In genomic region chr9:62827939-62828652, GRCm38 (mm10) we compare ENCODE assay signal across 7 mouse cellular contexts. TPM values are rescaled to one million over a fixed set of nuclear protein-coding genes. Genes with fewer than 3 reads are reported as not detected.
A peak's percentile ranks its signal among the peaks of the same experiment; 100 is the strongest.
DNase-seq lines count a peak whose midpoint lies in the region; ATAC-seq and TF ChIP-seq lines count a peak whose summit lies in the region.

No protein-coding gene starts in this region.

- peaks cover 33% of the 10 kb centered on the region for H3K4me1 ChIP-seq in testis, adult 2 months (ENCODE audit: control insufficient read depth, insufficient read depth, low read length)
- peaks cover 11% of the 10 kb centered on the region for H3K4me1 ChIP-seq in heart, embryonic 11.5 days (ENCODE audit: control insufficient read depth, insufficient read depth, low read length)
- H3K4me1 ChIP-seq in limb, embryonic 12.5 days (replicated peaks), result peaks cover 35% of the 10 kb centered on the region
- peaks cover 27% of the 10 kb centered on the region for H3K4me1 ChIP-seq in midbrain, embryonic 16.5 days (ENCODE audit: control insufficient read depth, insufficient read depth, low read length)

- peak overlapping the region; percentile 74 for H3K4me3 ChIP-seq in testis, adult 2 months (ENCODE audit: control insufficient read depth, low read depth, low read length)
- H3K4me3 ChIP-seq in heart, embryonic 11.5 days (ENCODE audit: low read depth, low read length), result peak overlapping the region; percentile 29
- peak overlapping the region; percentile 30 for H3K4me3 ChIP-seq in limb, embryonic 12.5 days (replicated peaks)
- H3K4me3 ChIP-seq in midbrain, embryonic 16.5 days (ENCODE audit: low read depth, low read length), result peak overlapping the region; percentile 39

- peak overlapping the region; percentile 54; the same call in 1 of the 2 replicates for H3K9ac ChIP-seq in heart, embryonic 11.5 days (ENCODE audit: low read depth, low read length)
- no peak overlapping the region for H3K9ac ChIP-seq in limb, embryonic 12.5 days (replicated peaks)
- no peak overlapping the region for H3K9ac ChIP-seq in midbrain, embryonic 16.5 days (ENCODE audit: low read depth, low read length)

- no peaks in the 10 kb centered on the region for H3K27me3 ChIP-seq in testis, adult 2 months (ENCODE audit: control insufficient read depth, insufficient read depth, low read length)
- no peaks in the 10 kb centered on the region for H3K27me3 ChIP-seq in heart, embryonic 11.5 days (ENCODE audit: control insufficient read depth, insufficient read depth, low read length)
- H3K27me3 ChIP-seq in limb, embryonic 12.5 days, result no peaks in the 10 kb centered on the region
- no peaks in the 10 kb centered on the region for H3K27me3 ChIP-seq in midbrain, embryonic 16.5 days (ENCODE audit: control insufficient read depth, insufficient read depth, low read depth, low read length)

- peak overlapping the region; percentile 65 for H3K4me2 ChIP-seq in heart, embryonic 11.5 days
- H3K4me2 ChIP-seq in limb, embryonic 12.5 days, result peak overlapping the region; percentile 51
- H3K4me2 ChIP-seq in midbrain, embryonic 16.5 days (ENCODE audit: low read length), result peak overlapping the region; percentile 45

- DNase-seq in testis, postnatal 14 days (ENCODE audit: low spot score), result no peak
- peak; percentile 81 for DNase-seq in brain, embryonic 14.5 days (ENCODE audit: low read depth)

- H3K36me3 ChIP-seq in testis, adult 2 months (ENCODE audit: control insufficient read depth, insufficient read depth, low read length), result no peaks in the 10 kb centered on the region
- no peaks in the 10 kb centered on the region for H3K36me3 ChIP-seq in heart, embryonic 11.5 days (ENCODE audit: control insufficient read depth, insufficient read depth, low read length)
- no peaks in the 10 kb centered on the region for H3K36me3 ChIP-seq in limb, embryonic 12.5 days
- no peaks in the 10 kb centered on the region for H3K36me3 ChIP-seq in midbrain, embryonic 16.5 days (ENCODE audit: control insufficient read depth, insufficient read depth, low read length)

- no peak for TF ChIP-seq CTCF in testis, adult 2 months (IDR thresholded peaks at IDR 0.05; ENCODE audit: control insufficient read depth, insufficient read depth, insufficient replicate concordance, low read depth, low read length)
- no peak for TF ChIP-seq CTCF in brain, embryonic 14.5 days (IDR thresholded peaks at IDR 0.05; ENCODE audit: borderline replicate concordance, extremely low read depth, insufficient read depth, insufficient read length)

- H3K9me3 ChIP-seq in heart, embryonic 11.5 days (replicated peaks; ENCODE audit: control insufficient read depth, low read length), result no peaks in the 10 kb centered on the region
- H3K9me3 ChIP-seq in limb, embryonic 12.5 days, result no peaks in the 10 kb centered on the region
- H3K9me3 ChIP-seq in midbrain, embryonic 16.5 days (replicated peaks; ENCODE audit: control insufficient read depth, low read length, poor library complexity, severe bottlenecking), result no peaks in the 10 kb centered on the region

- peak overlapping the region; percentile 29; the same call in 1 of the 2 replicates for H3K27ac ChIP-seq in testis, adult 2 months (ENCODE audit: control insufficient read depth, insufficient read depth, low read depth, low read length)
- H3K27ac ChIP-seq in heart, embryonic 11.5 days (ENCODE audit: low read depth, low read length), result 0 out of 2 replicates have a peak overlapping the region, but pooled peaks have one; percentile 38
- peak overlapping the region; percentile 56; the same call in 1 of the 2 replicates for H3K27ac ChIP-seq in limb, embryonic 12.5 days
- H3K27ac ChIP-seq in midbrain, embryonic 16.5 days (ENCODE audit: low read length), result peak overlapping the region; percentile 67

- ATAC-seq in heart, embryonic 11.5 days (replicated peaks; ENCODE audit: insufficient number of reproducible peaks, low FRiP score, low TSS enrichment), result no peak
- ATAC-seq in limb, embryonic 12.5 days (ENCODE audit: insufficient number of reproducible peaks, insufficient read depth, low FRiP score, low TSS enrichment, low read depth), result 0 out of 2 replicates have a peak, but pooled peaks have one; percentile 2
- ATAC-seq in midbrain, embryonic 16.5 days, result 0 out of 2 replicates have a peak, but pooled peaks have one; percentile 15
- ATAC-seq in monocyte, adult 5-6 weeks (replicated peaks; ENCODE audit: insufficient number of reproducible peaks, low FRiP score, low TSS enrichment, poor library complexity, severe bottlenecking), result no peak

- TF ChIP-seq POLR2A in testis, adult 2 months (IDR thresholded peaks at IDR 0.05; ENCODE audit: control insufficient read depth, low read depth, low read length), result no peak
- TF ChIP-seq POLR2A in brain, embryonic 14.5 days (IDR thresholded peaks at IDR 0.05; ENCODE audit: borderline replicate concordance, extremely low read depth, insufficient read depth, insufficient read length, poor library complexity, severe bottlenecking), result no peak

- 5% methylated on average over 24 of the region's 24 CpGs for WGBS in heart, embryonic 11.5 days (ENCODE audit: insufficient replicate concordance)
- WGBS in limb, embryonic 12.5 days, result 5% methylated on average over 24 of the region's 24 CpGs
- WGBS in midbrain, embryonic 16.5 days, result 4% methylated on average over 24 of the region's 24 CpGs

RNA-seq across cellular contexts. Expression of gene Cln6, which starts 10.5 kb away (rescaled TPM):
- polyA plus RNA-seq in testis, adult 2 months (2012; rRNA removed), result 105 and 109 TPM in 2 replicates
- polyA plus RNA-seq in brain, embryonic 14.5 days (2012; rRNA removed), result 13.7 and 13.8 TPM in 2 replicates
- polyA plus RNA-seq in heart, embryonic 11.5 days (2014; fragmentation: Nextera tagmentation; extraction: Ambion mirVana), result 17.9 and 21.0 TPM in 2 replicates
- 13.4 and 14.2 TPM in 2 replicates for polyA plus RNA-seq in limb, embryonic 12.5 days (2016; fragmentation: Nextera tagmentation; extraction: Ambion mirVana)
- polyA plus RNA-seq in midbrain, embryonic 16.5 days (2015; fragmentation: Nextera tagmentation; extraction: Ambion mirVana), result 4.1 and 5.1 TPM in 2 replicates
- 4.7 to 8.7 TPM (median 6.7 TPM) in 3 replicates for total RNA-seq in monocyte, adult 5-6 weeks (2017)

RNA-seq across cellular contexts. Expression of gene Fem1b, which starts 16.4 kb away (rescaled TPM):
- polyA plus RNA-seq in testis, adult 2 months (2012; rRNA removed), result 74.0 and 75.6 TPM in 2 replicates
- polyA plus RNA-seq in brain, embryonic 14.5 days (2012; rRNA removed), result 48.8 and 89.5 TPM in 2 replicates
- 22.1 and 25.0 TPM in 2 replicates for polyA plus RNA-seq in heart, embryonic 11.5 days (2014; fragmentation: Nextera tagmentation; extraction: Ambion mirVana)
- 30.4 and 31.6 TPM in 2 replicates for polyA plus RNA-seq in limb, embryonic 12.5 days (2016; fragmentation: Nextera tagmentation; extraction: Ambion mirVana)
- 64.5 and 69.3 TPM in 2 replicates for polyA plus RNA-seq in midbrain, embryonic 16.5 days (2015; fragmentation: Nextera tagmentation; extraction: Ambion mirVana)
- 17.9 to 19.1 TPM (median 18.0 TPM) in 3 replicates for total RNA-seq in monocyte, adult 5-6 weeks (2017)

RNA-seq across cellular contexts. Expression of gene Calml4, which starts 29.8 kb away (rescaled TPM):
- polyA plus RNA-seq in testis, adult 2 months (2012; rRNA removed), result 5.2 and 5.6 TPM in 2 replicates
- 6.8 and 13.3 TPM in 2 replicates for polyA plus RNA-seq in brain, embryonic 14.5 days (2012; rRNA removed)
- 0.24 and 0.79 TPM in 2 replicates for polyA plus RNA-seq in heart, embryonic 11.5 days (2014; fragmentation: Nextera tagmentation; extraction: Ambion mirVana)
- 3.8 and 4.1 TPM in 2 replicates for polyA plus RNA-seq in limb, embryonic 12.5 days (2016; fragmentation: Nextera tagmentation; extraction: Ambion mirVana)
- polyA plus RNA-seq in midbrain, embryonic 16.5 days (2015; fragmentation: Nextera tagmentation; extraction: Ambion mirVana), result 10.7 and 11.2 TPM in 2 replicates
- total RNA-seq in monocyte, adult 5-6 weeks (2017), result 0.48 TPM in 1 of 3 replicates, not detected in the others

Comparison
In these comparisons a context has a peak if more than half of its experiments do, and no peak if none do; other contexts are left out.
1. ATAC-seq: peak in limb, embryonic 12.5 days (single experiment) and midbrain, embryonic 16.5 days (single experiment); none in heart, embryonic 11.5 days (single experiment) and monocyte, adult 5-6 weeks (single experiment).
2. Peak in every context shown above with its lines, with median percentiles within 50 percentile points of each other: H3K27ac ChIP-seq, H3K4me3 ChIP-seq and H3K4me2 ChIP-seq.